Comparison of ENCODE assay signal across 9 mouse cellular contexts in the genomic region with DNA sequence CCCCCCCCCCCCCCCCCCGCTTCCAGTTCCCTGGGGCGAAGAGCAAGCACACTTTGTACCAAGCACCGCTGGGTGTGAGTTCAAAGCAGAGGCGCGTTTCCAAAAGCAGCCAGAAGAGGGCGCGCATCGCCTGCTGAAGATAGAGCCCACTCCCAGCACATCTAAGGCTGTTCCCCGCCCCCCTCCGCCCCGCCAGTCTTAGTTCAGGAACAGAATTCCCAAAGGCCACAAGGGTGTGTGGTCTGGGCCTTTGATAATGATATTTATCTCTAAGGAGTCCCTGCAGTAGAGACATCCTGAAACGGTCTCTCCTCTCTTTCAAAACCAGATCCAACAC. TPM values are rescaled to one million over a fixed set of nuclear protein-coding genes. Genes with fewer than 3 reads are reported as not detected.
DNase-seq lines count a peak whose midpoint lies in the region; ATAC-seq and TF ChIP-seq lines count a peak whose summit lies in the region.
"Had no signal": no experiment of that assay in that cellular context is flagged by ENCODE, and none has a peak within 500 bp of the region (broad histone marks: within the 10 kb centered on the region; RNA-seq: fewer than 3 reads in every experiment).

No protein-coding gene starts in this region.

- H3K36me3 ChIP-seq in intestine, postnatal 0 days (ENCODE audit: control insufficient read depth, insufficient read depth) = no peaks in the 10 kb centered on the region
- no peaks in the 10 kb centered on the region for H3K36me3 ChIP-seq in midbrain, embryonic 11.5 days (ENCODE audit: control insufficient read depth, insufficient read depth, low read length)
- H3K36me3 ChIP-seq in spleen, adult 2 months (ENCODE audit: control insufficient read depth, insufficient read depth, low read length) = no peaks in the 10 kb centered on the region

- intact Hi-C loops in left cerebral cortex, postnatal 25 days (cut with DNase I) = loop anchor here (1.0 to 10.0 kb wide), 6 partner anchors 153 to 1267 kb away; no protein-coding TSS in a partner anchor

- H3K4me1 ChIP-seq in intestine, postnatal 0 days (replicated peaks; ENCODE audit: control insufficient read depth, insufficient read depth, low read length) = no peaks in the 10 kb centered on the region
- H3K4me1 ChIP-seq in midbrain, embryonic 11.5 days (ENCODE audit: control insufficient read depth, insufficient read depth, low read length) = 0 out of 2 replicates have a peak, but pooled peaks cover 3% of the 10 kb centered on the region
- no peaks in the 10 kb centered on the region for H3K4me1 ChIP-seq in spleen, adult 2 months (ENCODE audit: control insufficient read depth, insufficient read depth, insufficient read length)

- ATAC-seq in granulocyte monocyte progenitor cell, adult 5-6 weeks (replicated peaks; ENCODE audit: poor library complexity, severe bottlenecking) = peak; percentile 76
- ATAC-seq in intestine, postnatal 0 days = no peak
- peak; percentile 79 for ATAC-seq in midbrain, embryonic 11.5 days (ENCODE audit: low FRiP score)
- no peak for ATAC-seq in megakaryocyte, adult 5-6 weeks (ENCODE audit: poor library complexity, severe bottlenecking)

- TF ChIP-seq CTCF in intestine, postnatal 0 days (IDR thresholded peaks at IDR 0.05; ENCODE audit: low read depth) = peak; percentile 87
- peak; percentile 31; the same call in 1 of the 2 replicates for TF ChIP-seq CTCF in spleen, adult 2 months (IDR thresholded peaks at IDR 0.05; ENCODE audit: extremely low read depth, insufficient read depth, insufficient read length, insufficient replicate concordance)

- H3K27ac ChIP-seq in intestine, postnatal 0 days (ENCODE audit: low read depth, low read length) = no peak overlapping the region
- H3K27ac ChIP-seq in midbrain, embryonic 11.5 days (ENCODE audit: low read depth, low read length) = no peak overlapping the region
- no peak overlapping the region for H3K27ac ChIP-seq in spleen, adult 2 months (ENCODE audit: insufficient read depth, low read length)

- 4% methylated on average over 12 of the region's 12 CpGs for WGBS in intestine, postnatal 0 days
- WGBS in midbrain, embryonic 11.5 days = 1% methylated on average over 11 of the region's 12 CpGs
- 6% methylated on average over 12 of the region's 12 CpGs for WGBS in spleen, adult 2 months

- H3K4me2 ChIP-seq in intestine, postnatal 0 days (replicated peaks; ENCODE audit: low read depth) = peak overlapping the region; percentile 51
- peak overlapping the region; percentile 57 for H3K4me2 ChIP-seq in midbrain, embryonic 11.5 days

- no peak overlapping the region for H3K9ac ChIP-seq in intestine, postnatal 0 days (ENCODE audit: low read depth, low read length)
- peak overlapping the region; percentile 26; the same call in 1 of the 2 replicates for H3K9ac ChIP-seq in midbrain, embryonic 11.5 days (ENCODE audit: low read length)

- H3K27me3 ChIP-seq in intestine, postnatal 0 days (replicated peaks; ENCODE audit: control insufficient read depth, insufficient read depth, low read length) = 0 out of 2 replicates have a peak, but pooled peaks cover 9% of the 10 kb centered on the region
- H3K27me3 ChIP-seq in midbrain, embryonic 11.5 days (ENCODE audit: control insufficient read depth, insufficient read depth, low read length) = peaks cover 15% of the 10 kb centered on the region
- no peaks in the 10 kb centered on the region for H3K27me3 ChIP-seq in spleen, adult 2 months (ENCODE audit: control insufficient read depth, insufficient read depth, low read length)

- no peak for TF ChIP-seq POLR2A in spleen, adult 2 months (IDR thresholded peaks at IDR 0.05; ENCODE audit: low read depth, low read length)

- H3K9me3 ChIP-seq in intestine, postnatal 0 days (ENCODE audit: control insufficient read depth) = no peaks in the 10 kb centered on the region
- H3K9me3 ChIP-seq in midbrain, embryonic 11.5 days (ENCODE audit: control insufficient read depth, low read length) = no peaks in the 10 kb centered on the region

- peak; percentile 95 for DNase-seq in adrenal gland, postnatal 14 days
- peak; percentile 97 for DNase-seq in embryo, embryonic 9.5 days (ENCODE audit: extremely low spot score)
- DNase-seq in left cerebral cortex, postnatal 25 days (ENCODE audit: low spot score in 2 of 2) = peak; percentile 89 to 91
- DNase-seq in midbrain, embryonic 11.5 days (ENCODE audit: low spot score, missing footprints) = peak; percentile 100
- DNase-seq in spleen, adult 2 months (ENCODE audit: low read depth in 1 of 2, low spot score in 2 of 2) = peak in 1 of 2 experiments; percentile 14

- H3K4me3 ChIP-seq in intestine, postnatal 0 days (ENCODE audit: low read depth, low read length) = no peak overlapping the region
- H3K4me3 ChIP-seq in midbrain, embryonic 11.5 days (ENCODE audit: low read depth, low read length) = peak overlapping the region; percentile 13
- no peak overlapping the region for H3K4me3 ChIP-seq in spleen, adult 2 months (ENCODE audit: extremely low read depth, insufficient read depth, insufficient read length)

RNA-seq across cellular contexts. Expression of gene A730049H05Rik, which starts 28.9 kb away (rescaled TPM):
- total RNA-seq in adrenal gland, postnatal 14 days (2021) = 2.7 and 2.8 TPM in 2 replicates
- total RNA-seq in granulocyte monocyte progenitor cell, adult 5-6 weeks (2014; fragmentation: Nextera tagmentation) = not detected in 2 replicates
- not detected in 2 replicates for total RNA-seq in granulocyte monocyte progenitor cell, adult 5-6 weeks (2017)
- polyA plus RNA-seq in intestine, postnatal 0 days (2015; fragmentation: Nextera tagmentation; extraction: Ambion mirVana) = 0.46 and 0.55 TPM in 2 replicates
- under 1 TPM in 1 of 2 experiments, not detected in 1; 0.16 TPM for total RNA-seq in left cerebral cortex, postnatal 25 days (2021)
- polyA plus RNA-seq in midbrain, embryonic 11.5 days (2014; fragmentation: Nextera tagmentation; extraction: Ambion mirVana) = 0.12 and 0.43 TPM in 2 replicates
- polyA plus RNA-seq in spleen, adult 2 months (2012; rRNA removed) = 0.08 TPM in 2 replicates
- not detected in 2 replicates for total RNA-seq in megakaryocyte, adult 5-6 weeks (2015)
- total RNA-seq in megakaryocyte, adult 5-6 weeks (2017) = not detected in 2 replicates
- total RNA-seq: neutrophil, adult 5-6 weeks had no signal

Comparison
In these comparisons a context has a peak if more than half of its experiments do, and no peak if none do; other contexts are left out.
1. ATAC-seq: peak in granulocyte monocyte progenitor cell, adult 5-6 weeks (single experiment) and midbrain, embryonic 11.5 days (single experiment); none in intestine, postnatal 0 days (single experiment) and megakaryocyte, adult 5-6 weeks (single experiment).